Comparison of ENCODE assay signal across 21 mouse cellular contexts in the genomic region with DNA sequence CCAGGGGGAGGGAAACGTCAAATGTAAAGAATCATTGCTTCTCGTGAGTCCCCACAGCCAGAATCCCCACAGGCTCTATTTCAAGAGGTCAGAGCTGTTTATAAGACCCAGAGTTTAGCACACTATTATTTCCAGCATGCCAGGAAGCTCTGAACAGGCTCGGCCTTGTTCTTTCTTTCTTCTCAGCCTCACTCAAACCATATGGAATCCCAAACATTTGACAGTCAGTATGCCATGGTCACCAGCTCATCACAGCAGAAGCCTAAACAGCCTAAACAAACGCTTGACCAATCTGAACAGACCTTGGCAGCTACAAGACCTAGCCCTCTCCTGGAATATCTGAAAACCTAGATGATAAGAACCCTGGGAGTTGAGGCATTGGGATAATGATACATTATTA.
DNase-seq lines count a peak whose midpoint lies in the region; ATAC-seq and TF ChIP-seq lines count a peak whose summit lies in the region.
"Had no signal": no experiment of that assay in that cellular context is flagged by ENCODE, and none has a peak within 500 bp of the region (broad histone marks: within the 10 kb centered on the region; RNA-seq: fewer than 3 reads in every experiment).

No protein-coding gene starts in this region.

- TF ChIP-seq POLR2A in embryonic fibroblast, embryonic 13.5 days (IDR thresholded peaks at IDR 0.05; ENCODE audit: low read depth, low read length): no peak

- no peaks in the 10 kb centered on the region for H3K36me3 ChIP-seq in hindbrain, embryonic 10.5 days
- no peaks in the 10 kb centered on the region for H3K36me3 ChIP-seq in hindbrain, embryonic 16.5 days (ENCODE audit: control insufficient read depth, insufficient read depth, low read length)
- no peaks in the 10 kb centered on the region for H3K36me3 ChIP-seq in midbrain, embryonic 11.5 days (ENCODE audit: control insufficient read depth, insufficient read depth, low read length)
- H3K36me3 ChIP-seq: forebrain, embryonic 15.5 days; heart, embryonic 10.5 days; heart, embryonic 15.5 days; hindbrain, embryonic 12.5 days had no signal

- no peak for TF ChIP-seq CTCF in embryonic fibroblast, embryonic 13.5 days (IDR thresholded peaks at IDR 0.05; ENCODE audit: borderline replicate concordance, insufficient read depth, low read length)

- H3K27ac ChIP-seq in hindbrain, embryonic 10.5 days: no peak overlapping the region
- no peak overlapping the region for H3K27ac ChIP-seq in hindbrain, embryonic 16.5 days (ENCODE audit: low read depth, low read length)
- peak overlapping the region; percentile 92 for H3K27ac ChIP-seq in embryonic fibroblast, embryonic 13.5 days (ENCODE audit: insufficient read depth, low read length)
- H3K27ac ChIP-seq in midbrain, embryonic 11.5 days (ENCODE audit: low read depth, low read length): no peak overlapping the region
- H3K27ac ChIP-seq: forebrain, embryonic 15.5 days; heart, embryonic 15.5 days; hindbrain, embryonic 12.5 days; hindbrain, postnatal 0 days had no signal

- no peak overlapping the region for H3K4me2 ChIP-seq in hindbrain, embryonic 16.5 days (ENCODE audit: low read length)
- H3K4me2 ChIP-seq in midbrain, embryonic 11.5 days: no peak overlapping the region
- H3K4me2 ChIP-seq: forebrain, embryonic 15.5 days; heart, embryonic 15.5 days; hindbrain, embryonic 12.5 days had no signal

- H3K4me3 ChIP-seq in hindbrain, embryonic 10.5 days: no peak overlapping the region
- no peak overlapping the region for H3K4me3 ChIP-seq in hindbrain, embryonic 16.5 days (ENCODE audit: low read length)
- no peak overlapping the region for H3K4me3 ChIP-seq in embryonic fibroblast, embryonic 13.5 days (ENCODE audit: insufficient read depth, low read length)
- H3K4me3 ChIP-seq in midbrain, embryonic 11.5 days (ENCODE audit: low read depth, low read length): no peak overlapping the region
- H3K4me3 ChIP-seq: erythroblast, embryonic 14.5 days; forebrain, embryonic 15.5 days; heart, embryonic 10.5 days; heart, embryonic 15.5 days; hindbrain, embryonic 12.5 days had no signal

- no peaks in the 10 kb centered on the region for H3K4me1 ChIP-seq in hindbrain, embryonic 10.5 days (replicated peaks)
- H3K4me1 ChIP-seq in hindbrain, embryonic 16.5 days (ENCODE audit: control insufficient read depth, insufficient read depth, low read depth, low read length): no peaks in the 10 kb centered on the region
- peaks cover 5% of the 10 kb centered on the region for H3K4me1 ChIP-seq in embryonic fibroblast, embryonic 13.5 days (ENCODE audit: control insufficient read depth, insufficient read depth, low read length)
- H3K4me1 ChIP-seq in midbrain, embryonic 11.5 days (ENCODE audit: control insufficient read depth, insufficient read depth, low read length): no peaks in the 10 kb centered on the region
- H3K4me1 ChIP-seq: forebrain, embryonic 15.5 days; hindbrain, embryonic 12.5 days had no signal

- DNase-seq in embryo, embryonic 10 days (ENCODE audit: low spot score): peak; percentile 28
- DNase-seq in embryo, embryonic 9.5 days (ENCODE audit: extremely low spot score): no peak
- peak; percentile 5 for DNase-seq in hindbrain, embryonic 10.5 days (ENCODE audit: low spot score)
- peak; percentile 59 for DNase-seq in NIH3T3 (ENCODE audit: low read depth)
- no peak for DNase-seq in spleen, postnatal 4 days (ENCODE audit: low spot score in 2 of 2)
- DNase-seq in midbrain, embryonic 11.5 days (ENCODE audit: low spot score, missing footprints): no peak
- DNase-seq: adrenal gland, adult 8-10 months; adrenal gland, postnatal 36 days; cerebellum, adult 11 months; cerebellum, adult 8-10 months; gastrocnemius, postnatal 36 days; heart, adult 18-20 months; kidney, adult 11 months had no signal

- no peaks in the 10 kb centered on the region for H3K9me3 ChIP-seq in hindbrain, embryonic 10.5 days
- H3K9me3 ChIP-seq in hindbrain, embryonic 16.5 days (ENCODE audit: control insufficient read depth, low read length): no peaks in the 10 kb centered on the region
- no peaks in the 10 kb centered on the region for H3K9me3 ChIP-seq in midbrain, embryonic 11.5 days (ENCODE audit: control insufficient read depth, low read length)
- H3K9me3 ChIP-seq: forebrain, embryonic 15.5 days; heart, embryonic 10.5 days; heart, embryonic 15.5 days; hindbrain, embryonic 12.5 days had no signal

- H3K9ac ChIP-seq in hindbrain, embryonic 16.5 days (ENCODE audit: low read depth, low read length): no peak overlapping the region
- no peak overlapping the region for H3K9ac ChIP-seq in midbrain, embryonic 11.5 days (ENCODE audit: low read length)
- H3K9ac ChIP-seq: forebrain, embryonic 15.5 days; heart, embryonic 15.5 days; hindbrain, embryonic 12.5 days had no signal

- WGBS in hindbrain, embryonic 10.5 days: 47% methylated on average over 4 of the region's 4 CpGs
- WGBS in hindbrain, embryonic 16.5 days: 59% methylated on average over 4 of the region's 4 CpGs
- WGBS in midbrain, embryonic 11.5 days: 69% methylated on average over 4 of the region's 4 CpGs

- no peak for ATAC-seq in hindbrain, embryonic 16.5 days
- no peak for ATAC-seq in midbrain, embryonic 11.5 days (ENCODE audit: low FRiP score)
- ATAC-seq: forebrain, embryonic 15.5 days; hindbrain, postnatal 0 days had no signal

- H3K27me3 ChIP-seq in hindbrain, embryonic 10.5 days (ENCODE audit: insufficient read depth, poor library complexity, severe bottlenecking): no peaks in the 10 kb centered on the region
- H3K27me3 ChIP-seq in hindbrain, embryonic 16.5 days (replicated peaks; ENCODE audit: control insufficient read depth, insufficient read depth, low read length): no peaks in the 10 kb centered on the region
- H3K27me3 ChIP-seq in midbrain, embryonic 11.5 days (ENCODE audit: control insufficient read depth, insufficient read depth, low read length): no peaks in the 10 kb centered on the region
- H3K27me3 ChIP-seq: forebrain, embryonic 15.5 days; heart, embryonic 15.5 days; hindbrain, embryonic 12.5 days had no signal

Comparison
In these comparisons a context has a peak if more than half of its experiments do, and no peak if none do; other contexts are left out.
1. DNase-seq: peak in embryo, embryonic 10 days (single experiment), hindbrain, embryonic 10.5 days (single experiment) and NIH3T3 (single experiment); none in embryo, embryonic 9.5 days (single experiment), spleen, postnatal 4 days (0 of 2) and midbrain, embryonic 11.5 days (single experiment).